Mouse (Mus musculus): Measurements from ENCODE around the gene Rpl28. TPM values are rescaled to one million over a fixed set of nuclear protein-coding genes. Genes with fewer than 3 reads are reported as not detected.
A peak's percentile ranks its signal among the peaks of the same experiment; 100 is the strongest.
"Not testable (repeated sequence)": the region's sequence is repeated elsewhere in the genome, so short reads cannot be mapped to it uniquely, and the experiment has no call there.

The Rpl28 gene
- polyA plus RNA-seq, 1 experiment from 2014 or later, result 203 TPM

GRCm38 (mm10) chr7:4795767-4796433, 3.2 kb downstream of the Rpl28 start:
- no peak for ATAC-seq (ENCODE audit: low FRiP score)
- no peak overlapping the region for H3K9ac ChIP-seq (ENCODE audit: low read length)
- no peaks in the 10 kb centered on the region for H3K9me3 ChIP-seq (ENCODE audit: control insufficient read depth, low read length)
- H3K4me2 ChIP-seq, result no peak overlapping the region
- DNase-seq (ENCODE audit: low spot score, missing footprints), result peak; percentile 83
- H3K4me3 ChIP-seq (ENCODE audit: low read depth, low read length), result no peak overlapping the region
- H3K4me1 ChIP-seq (ENCODE audit: control insufficient read depth, insufficient read depth, low read length), result peaks cover 6% of the 10 kb centered on the region
- WGBS, result 75% methylated on average over 7 of the region's 7 CpGs
- peaks cover 13% of the 10 kb centered on the region for H3K36me3 ChIP-seq (ENCODE audit: control insufficient read depth, insufficient read depth, low read length)
- H3K27ac ChIP-seq (ENCODE audit: low read depth, low read length), result no peak overlapping the region
- no peaks in the 10 kb centered on the region for H3K27me3 ChIP-seq (ENCODE audit: control insufficient read depth, insufficient read depth, low read length)

GRCm38 (mm10) chr7:4802247-4802646, 9.6 kb downstream of the Rpl28 start:
- peaks cover 8% of the 10 kb centered on the region for H3K36me3 ChIP-seq (ENCODE audit: control insufficient read depth, insufficient read depth, low read length)
- DNase-seq (ENCODE audit: low spot score, missing footprints) (no peak), ATAC-seq (ENCODE audit: low FRiP score) (no peak)
- H3K27me3 ChIP-seq (ENCODE audit: control insufficient read depth, insufficient read depth, low read length), result no peaks in the 10 kb centered on the region
- H3K4me1 ChIP-seq (ENCODE audit: control insufficient read depth, insufficient read depth, low read length), result no peaks in the 10 kb centered on the region
- H3K27ac ChIP-seq (ENCODE audit: low read depth, low read length), result no peak overlapping the region
- no peak overlapping the region for H3K4me2 ChIP-seq
- no peak overlapping the region for H3K4me3 ChIP-seq (ENCODE audit: low read depth, low read length)
- no peaks in the 10 kb centered on the region for H3K9me3 ChIP-seq (ENCODE audit: control insufficient read depth, low read length)
- no peak overlapping the region for H3K9ac ChIP-seq (ENCODE audit: low read length)

DNA sequence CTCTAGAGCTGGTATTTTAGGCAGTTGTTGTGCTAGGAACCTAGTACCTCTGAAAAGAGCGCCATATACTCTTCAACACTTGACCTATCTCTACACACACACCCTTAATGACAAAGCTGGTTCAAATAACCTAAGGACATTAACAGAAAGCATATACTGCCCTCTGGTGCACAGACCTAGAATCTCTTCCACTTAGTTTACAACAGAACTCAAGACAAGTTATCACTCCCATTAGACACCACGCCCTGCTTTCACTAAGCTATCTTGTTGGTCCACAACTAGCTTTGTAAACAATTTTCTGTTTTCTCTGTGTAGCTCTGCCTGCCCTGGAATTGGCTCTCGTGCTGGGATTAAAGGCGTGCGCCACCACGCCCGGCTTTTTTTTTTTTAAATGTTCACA, 14.0 kb downstream of the Rpl28 start:
- peak; percentile 28; the same call in 1 of the 2 replicates for ATAC-seq (ENCODE audit: low FRiP score)
- Histone ChIP-seq H3K4me1 (ENCODE audit: control insufficient read depth, insufficient read depth, low read length) (peaks cover 16% of the 10 kb centered on the region), H3K27me3 (ENCODE audit: control insufficient read depth, insufficient read depth, low read length) (no peaks in the 10 kb centered on the region), H3K9me3 (ENCODE audit: control insufficient read depth, low read length) (no peaks in the 10 kb centered on the region), H3K36me3 (ENCODE audit: control insufficient read depth, insufficient read depth, low read length) (peaks cover 26% of the 10 kb centered on the region), H3K9ac (ENCODE audit: low read length) (no peak overlapping the region), H3K4me3 (ENCODE audit: low read depth, low read length) (no peak overlapping the region), H3K27ac (ENCODE audit: low read depth, low read length) (no peak overlapping the region), H3K4me2 (no peak overlapping the region)
- no peak for DNase-seq (ENCODE audit: low spot score, missing footprints)
- WGBS, result 95% methylated on average over 7 of the region's 7 CpGs

DNA sequence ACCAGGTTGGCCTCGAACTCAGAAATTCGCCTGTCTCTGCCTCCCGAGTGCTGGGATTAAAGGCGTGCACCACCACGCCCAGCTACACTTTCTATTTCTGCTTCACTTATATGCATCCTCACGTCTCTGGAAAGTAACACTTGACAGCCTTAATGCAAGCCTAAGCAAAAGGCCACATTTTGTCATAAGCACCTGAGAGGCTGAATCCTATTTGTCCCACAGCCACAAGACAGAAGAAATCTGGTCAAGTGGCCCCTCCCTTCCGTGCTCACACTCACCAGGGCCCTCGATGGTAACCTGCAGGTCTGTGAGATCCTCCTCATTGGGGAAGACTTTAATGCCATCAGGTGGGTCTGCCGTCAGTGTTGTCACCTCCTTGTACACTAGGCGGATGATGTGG, 18.5 kb downstream of the Rpl28 start:
- Histone ChIP-seq H3K36me3 (ENCODE audit: control insufficient read depth, insufficient read depth, low read length) (peaks cover 26% of the 10 kb centered on the region), H3K4me2 (peak overlapping the region; percentile 64), H3K4me1 (ENCODE audit: control insufficient read depth, insufficient read depth, low read length) (peaks cover 22% of the 10 kb centered on the region), H3K4me3 (ENCODE audit: low read depth, low read length) (peak overlapping the region; percentile 99), H3K9ac (ENCODE audit: low read length) (peak overlapping the region; percentile 99)
- DNase-seq (ENCODE audit: low spot score, missing footprints); H3K27ac ChIP-seq (ENCODE audit: low read depth, low read length); H3K9me3 ChIP-seq (ENCODE audit: control insufficient read depth, low read length); H3K27me3 ChIP-seq (ENCODE audit: control insufficient read depth, insufficient read depth, low read length); ATAC-seq (ENCODE audit: low FRiP score): not testable (repeated sequence)
- WGBS, result 40% methylated on average over 10 of the region's 10 CpGs

- WGBS, result under 1% methylated on average over 22 of the region's 36 CpGs
- ATAC-seq (ENCODE audit: low FRiP score) (no peak; the same call in 1 of the 2 replicates), DNase-seq (ENCODE audit: low spot score, missing footprints) (peak; percentile 92)
- Histone ChIP-seq H3K4me1 (ENCODE audit: control insufficient read depth, insufficient read depth, low read length) (peaks cover 22% of the 10 kb centered on the region), H3K9ac (ENCODE audit: low read length) (peak overlapping the region; percentile 99), H3K27ac (ENCODE audit: low read depth, low read length) (peak overlapping the region; percentile 79; the same call in 1 of the 2 replicates), H3K4me3 (ENCODE audit: low read depth, low read length) (peak overlapping the region; percentile 99), H3K4me2 (peak overlapping the region; percentile 64), H3K9me3 (ENCODE audit: control insufficient read depth, low read length) (no peaks in the 10 kb centered on the region), H3K27me3 (ENCODE audit: control insufficient read depth, insufficient read depth, low read length) (no peaks in the 10 kb centered on the region), H3K36me3 (ENCODE audit: control insufficient read depth, insufficient read depth, low read length) (peaks cover 22% of the 10 kb centered on the region)
Measured at GRCm38 (mm10) chr7:4811842-4812302, 19.2 kb downstream of the Rpl28 start.

DNA sequence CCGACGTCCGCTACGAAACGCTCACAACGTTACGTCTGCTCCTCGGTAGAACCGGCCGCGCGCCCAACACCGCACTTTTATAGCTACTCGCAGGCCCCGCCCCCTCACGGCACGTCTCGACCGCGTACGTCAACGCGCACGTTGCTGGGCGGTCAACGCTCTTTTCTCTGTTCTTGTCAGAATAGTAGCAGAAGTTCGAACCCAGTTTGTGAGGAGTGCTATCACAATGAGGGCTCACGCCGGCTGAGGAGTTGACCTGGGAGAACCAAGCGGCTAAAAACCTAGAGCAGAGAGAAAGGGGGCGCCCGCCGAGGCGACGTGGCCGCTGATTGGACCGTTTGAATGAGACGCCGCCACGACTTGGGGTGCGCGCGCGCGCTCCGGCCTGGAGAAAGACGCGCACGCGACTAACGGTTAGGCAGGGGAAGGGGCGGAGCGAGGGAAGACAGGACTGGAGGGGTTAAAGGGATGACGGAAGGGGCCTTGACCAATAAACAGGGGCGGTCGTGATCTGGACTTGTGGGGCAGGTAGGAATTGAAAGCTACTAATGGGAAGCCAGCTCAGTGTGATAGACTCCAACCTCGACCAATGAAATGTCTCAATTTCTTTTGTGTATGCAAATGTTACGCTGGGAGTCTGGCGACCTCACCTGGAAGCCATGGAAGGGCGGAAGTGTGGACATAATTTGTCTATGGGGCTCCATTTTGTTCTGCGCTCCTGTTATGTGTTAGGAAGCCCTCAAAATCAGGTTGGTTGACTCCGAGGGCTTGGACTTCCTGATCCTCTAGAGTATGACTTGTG, 19.8 kb downstream of the Rpl28 start, which contains the start of gene Ube2s:
TSS of gene Ube2s (minus strand) at position 288 of the 802 bp plus-strand sequence.
- peak within 1 kb of the TSS; percentile 64 for H3K4me2 ChIP-seq
- peak; percentile 100 for DNase-seq (ENCODE audit: low spot score, missing footprints)
- H3K4me3 ChIP-seq (ENCODE audit: low read depth, low read length), result peak within 1 kb of the TSS; percentile 99
- peak within 1 kb of the TSS; percentile 99 for H3K9ac ChIP-seq (ENCODE audit: low read length)
- peak; percentile 99 for ATAC-seq (ENCODE audit: low FRiP score)
- H3K27ac ChIP-seq (ENCODE audit: low read depth, low read length), result peak within 1 kb of the TSS; percentile 79
- no peaks in the 10 kb centered on the region for H3K9me3 ChIP-seq (ENCODE audit: control insufficient read depth, low read length)
- 1% methylated on average over 62 of the region's 62 CpGs for WGBS
- H3K36me3 ChIP-seq (ENCODE audit: control insufficient read depth, insufficient read depth, low read length), result peaks cover 16% of the 10 kb centered on the region; the same call in 1 of the 2 replicates
- H3K27me3 ChIP-seq (ENCODE audit: control insufficient read depth, insufficient read depth, low read length), result no peaks in the 10 kb centered on the region
- H3K4me1 ChIP-seq (ENCODE audit: control insufficient read depth, insufficient read depth, low read length), result peaks cover 22% of the 10 kb centered on the region

- WGBS, result 25% methylated on average over 8 of the region's 8 CpGs
Measured at GRCm38 (mm10) chr7:4813105-4813791, 20.6 kb downstream of the Rpl28 start.

DNA sequence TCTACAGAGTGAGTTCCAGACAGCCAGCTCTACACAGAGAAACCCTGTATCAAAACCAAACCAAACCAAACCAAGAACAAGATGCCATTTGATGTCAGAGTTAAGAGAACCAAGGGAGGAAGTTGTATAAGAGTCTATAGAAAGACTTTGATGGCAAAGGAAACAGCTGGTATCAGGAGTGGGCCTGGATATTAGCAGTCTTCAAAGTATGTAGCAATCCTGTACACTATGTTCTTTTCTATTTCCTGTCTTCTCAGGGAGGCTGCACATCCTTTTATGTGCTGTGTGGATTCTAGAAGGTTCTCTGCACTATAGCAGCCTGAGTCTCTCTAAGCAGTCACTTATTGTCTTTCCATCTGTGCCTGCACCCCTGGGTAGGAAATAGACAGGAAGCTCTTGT, 23.9 kb downstream of the Rpl28 start:
- Histone ChIP-seq H3K9ac (ENCODE audit: low read length) (no peak overlapping the region), H3K27ac (ENCODE audit: low read depth, low read length) (no peak overlapping the region), H3K4me1 (ENCODE audit: control insufficient read depth, insufficient read depth, low read length) (peaks cover 6% of the 10 kb centered on the region), H3K9me3 (ENCODE audit: control insufficient read depth, low read length) (no peaks in the 10 kb centered on the region), H3K27me3 (ENCODE audit: control insufficient read depth, insufficient read depth, low read length) (no peaks in the 10 kb centered on the region), H3K4me3 (ENCODE audit: low read depth, low read length) (no peak overlapping the region), H3K36me3 (ENCODE audit: control insufficient read depth, insufficient read depth, low read length) (no peaks in the 10 kb centered on the region), H3K4me2 (no peak overlapping the region)
- DNase-seq (ENCODE audit: low spot score, missing footprints) (no peak), ATAC-seq (ENCODE audit: low FRiP score) (no peak)

More at GRCm38 (mm10) chr7:4813105-4813791, 20.6 kb downstream of the Rpl28 start:
- peaks cover 22% of the 10 kb centered on the region for H3K4me1 ChIP-seq (ENCODE audit: control insufficient read depth, insufficient read depth, low read length)
- ATAC-seq (ENCODE audit: low FRiP score) (no peak), DNase-seq (ENCODE audit: low spot score, missing footprints) (no peak)
- H3K4me2 ChIP-seq, result peak overlapping the region; percentile 64
- peak overlapping the region; percentile 64 for H3K9ac ChIP-seq (ENCODE audit: low read length)
- H3K36me3 ChIP-seq (ENCODE audit: control insufficient read depth, insufficient read depth, low read length), result peaks cover 13% of the 10 kb centered on the region; the same call in 1 of the 2 replicates
- no peaks in the 10 kb centered on the region for H3K9me3 ChIP-seq (ENCODE audit: control insufficient read depth, low read length)
- H3K4me3 ChIP-seq (ENCODE audit: low read depth, low read length), result peak overlapping the region; percentile 99
- no peaks in the 10 kb centered on the region for H3K27me3 ChIP-seq (ENCODE audit: control insufficient read depth, insufficient read depth, low read length)
- peak overlapping the region; percentile 42; the same call in 1 of the 2 replicates for H3K27ac ChIP-seq (ENCODE audit: low read depth, low read length)

Data from midbrain, embryonic 11.5 days (tissue).